Mouse (Mus musculus): Measurements from ENCODE around the gene Slc4a4. TPM values are rescaled to one million over a fixed set of nuclear protein-coding genes. Genes with fewer than 3 reads are reported as not detected.

Gene Slc4a4
- polyA plus RNA-seq (2014; fragmentation: Nextera tagmentation; extraction: Ambion mirVana), result 1.6 and 2.6 TPM in 2 replicates

GRCm38 (mm10) chr5:88886668-88887555 lies at the start of gene Slc4a4:
Gene Slc4a4 (plus strand): TSS chr5:88886818.
- Histone ChIP-seq H3K4me2 (replicated peaks; ENCODE audit: low read depth, low read length) (peak within 1 kb of the TSS; percentile 97), H3K9ac (ENCODE audit: low read depth, low read length) (peak within 1 kb of the TSS; percentile 66), H3K36me3 (ENCODE audit: control insufficient read depth, insufficient read depth, low read length) (no peaks in the 10 kb centered on the region), H3K9me3 (ENCODE audit: control insufficient read depth, low read length) (no peaks in the 10 kb centered on the region), H3K4me1 (replicated peaks; ENCODE audit: control insufficient read depth, insufficient read depth, low read length) (peaks cover 4% of the 10 kb centered on the region; the same call in 1 of the 2 replicates), H3K4me3 (ENCODE audit: low read depth, low read length) (peak within 1 kb of the TSS; percentile 89), H3K27ac (ENCODE audit: low read depth, low read length) (0 out of 2 replicates have a peak within 1 kb of the TSS, but pooled peaks have one; percentile 10), H3K27me3 (ENCODE audit: control insufficient read depth, insufficient read depth, low read length) (peaks cover 7% of the 10 kb centered on the region; the same call in 1 of the 2 replicates)
- 1% methylated on average over 39 of the region's 119 CpGs for whole genome bisulfite sequencing
- ATAC-seq (ENCODE audit: low FRiP score) (peak; percentile 88), DNase-seq (ENCODE audit: low spot score) (peak; percentile 73)

GRCm38 (mm10) chr5:88840080-88840798 lies 46.4 kb upstream of the Slc4a4 start:
- Histone ChIP-seq H3K4me1 (replicated peaks; ENCODE audit: control insufficient read depth, insufficient read depth, low read length) (no peaks in the 10 kb centered on the region), H3K4me2 (replicated peaks; ENCODE audit: low read depth, low read length) (no peak overlapping the region), H3K9ac (ENCODE audit: low read depth, low read length) (no peak overlapping the region), H3K27ac (ENCODE audit: low read depth, low read length) (no peak overlapping the region), H3K27me3 (ENCODE audit: control insufficient read depth, insufficient read depth, low read length) (no peaks in the 10 kb centered on the region), H3K9me3 (ENCODE audit: control insufficient read depth, low read length) (no peaks in the 10 kb centered on the region), H3K36me3 (ENCODE audit: control insufficient read depth, insufficient read depth, low read length) (no peaks in the 10 kb centered on the region), H3K4me3 (ENCODE audit: low read depth, low read length) (no peak overlapping the region)
- ATAC-seq (ENCODE audit: low FRiP score), result no peak
- 70% methylated on average over 5 of the region's 5 CpGs for WGBS
- DNase-seq (ENCODE audit: low spot score), result no peak

- WGBS, result 92% methylated on average over 3 of the region's 3 CpGs
- H3K4me1 ChIP-seq (replicated peaks; ENCODE audit: control insufficient read depth, insufficient read depth, low read length), result no peaks in the 10 kb centered on the region
- no peak overlapping the region for H3K4me2 ChIP-seq (replicated peaks; ENCODE audit: low read depth, low read length)
- no peaks in the 10 kb centered on the region for H3K36me3 ChIP-seq (ENCODE audit: control insufficient read depth, insufficient read depth, low read length)
- H3K9me3 ChIP-seq (ENCODE audit: control insufficient read depth, low read length), result no peaks in the 10 kb centered on the region
- H3K4me3 ChIP-seq (ENCODE audit: low read depth, low read length), result no peak overlapping the region
- no peaks in the 10 kb centered on the region for H3K27me3 ChIP-seq (ENCODE audit: control insufficient read depth, insufficient read depth, low read length)
- no peak overlapping the region for H3K9ac ChIP-seq (ENCODE audit: low read depth, low read length)
- ATAC-seq (ENCODE audit: low FRiP score) (no peak), DNase-seq (ENCODE audit: low spot score) (no peak)
- H3K27ac ChIP-seq (ENCODE audit: low read depth, low read length), result no peak overlapping the region
These were observed 29.3 kb upstream of the Slc4a4 start for GRCm38 (mm10) chr5:88857311-88857710.

- H3K4me3 ChIP-seq (ENCODE audit: low read depth, low read length), result no peak overlapping the region
- no peak for ATAC-seq (ENCODE audit: low FRiP score)
- H3K9me3 ChIP-seq (ENCODE audit: control insufficient read depth, low read length), result no peaks in the 10 kb centered on the region
- H3K27me3 ChIP-seq (ENCODE audit: control insufficient read depth, insufficient read depth, low read length), result no peaks in the 10 kb centered on the region
- H3K9ac ChIP-seq (ENCODE audit: low read depth, low read length), result no peak overlapping the region
- no peaks in the 10 kb centered on the region for H3K4me1 ChIP-seq (replicated peaks; ENCODE audit: control insufficient read depth, insufficient read depth, low read length)
- WGBS, result 95% methylated on average over 4 of the region's 4 CpGs
- no peak overlapping the region for H3K4me2 ChIP-seq (replicated peaks; ENCODE audit: low read depth, low read length)
- DNase-seq (ENCODE audit: low spot score), result no peak
- no peaks in the 10 kb centered on the region for H3K36me3 ChIP-seq (ENCODE audit: control insufficient read depth, insufficient read depth, low read length)
- no peak overlapping the region for H3K27ac ChIP-seq (ENCODE audit: low read depth, low read length)
These were observed 28.8 kb upstream of the Slc4a4 start for GRCm38 (mm10) chr5:88857801-88858200.

- H3K36me3 ChIP-seq (ENCODE audit: control insufficient read depth, insufficient read depth, low read length), result no peaks in the 10 kb centered on the region
- no peak overlapping the region for H3K9ac ChIP-seq (ENCODE audit: low read depth, low read length)
- H3K9me3 ChIP-seq (ENCODE audit: control insufficient read depth, low read length), result no peaks in the 10 kb centered on the region
- 88% methylated on average over 4 of the region's 4 CpGs for WGBS
- H3K27ac ChIP-seq (ENCODE audit: low read depth, low read length), result no peak overlapping the region
- H3K4me2 ChIP-seq (replicated peaks; ENCODE audit: low read depth, low read length), result no peak overlapping the region
- no peak overlapping the region for H3K4me3 ChIP-seq (ENCODE audit: low read depth, low read length)
- H3K4me1 ChIP-seq (replicated peaks; ENCODE audit: control insufficient read depth, insufficient read depth, low read length), result no peaks in the 10 kb centered on the region
- no peaks in the 10 kb centered on the region for H3K27me3 ChIP-seq (ENCODE audit: control insufficient read depth, insufficient read depth, low read length)
- ATAC-seq (ENCODE audit: low FRiP score) (no peak), DNase-seq (ENCODE audit: low spot score) (no peak)
These were observed 28.4 kb upstream of the Slc4a4 start for GRCm38 (mm10) chr5:88858226-88858625.

- DNase-seq (ENCODE audit: low spot score), result peak; percentile 35
- no peaks in the 10 kb centered on the region for H3K36me3 ChIP-seq (ENCODE audit: control insufficient read depth, insufficient read depth, low read length)
- no peaks in the 10 kb centered on the region for H3K27me3 ChIP-seq (ENCODE audit: control insufficient read depth, insufficient read depth, low read length)
- WGBS, result 69% methylated on average over 3 of the region's 3 CpGs
- H3K4me3 ChIP-seq (ENCODE audit: low read depth, low read length), result no peak overlapping the region
- H3K4me2 ChIP-seq (replicated peaks; ENCODE audit: low read depth, low read length), result no peak overlapping the region
- ATAC-seq (ENCODE audit: low FRiP score), result no peak
- no peaks in the 10 kb centered on the region for H3K9me3 ChIP-seq (ENCODE audit: control insufficient read depth, low read length)
- no peaks in the 10 kb centered on the region for H3K4me1 ChIP-seq (replicated peaks; ENCODE audit: control insufficient read depth, insufficient read depth, low read length)
- no peak overlapping the region for H3K9ac ChIP-seq (ENCODE audit: low read depth, low read length)
- H3K27ac ChIP-seq (ENCODE audit: low read depth, low read length), result no peak overlapping the region
These were observed 24.5 kb upstream of the Slc4a4 start for GRCm38 (mm10) chr5:88862163-88862562.

GRCm38 (mm10) chr5:88862794-88863193 lies 23.8 kb upstream of the Slc4a4 start:
- ATAC-seq (ENCODE audit: low FRiP score) (no peak), DNase-seq (ENCODE audit: low spot score) (no peak)
- H3K9me3 ChIP-seq (ENCODE audit: control insufficient read depth, low read length), result no peaks in the 10 kb centered on the region
- no peak overlapping the region for H3K4me2 ChIP-seq (replicated peaks; ENCODE audit: low read depth, low read length)
- no peaks in the 10 kb centered on the region for H3K27me3 ChIP-seq (ENCODE audit: control insufficient read depth, insufficient read depth, low read length)
- H3K36me3 ChIP-seq (ENCODE audit: control insufficient read depth, insufficient read depth, low read length), result no peaks in the 10 kb centered on the region
- 96% methylated on average over 2 of the region's 2 CpGs for WGBS
- H3K4me1 ChIP-seq (replicated peaks; ENCODE audit: control insufficient read depth, insufficient read depth, low read length), result no peaks in the 10 kb centered on the region
- H3K27ac ChIP-seq (ENCODE audit: low read depth, low read length), result no peak overlapping the region
- H3K9ac ChIP-seq (ENCODE audit: low read depth, low read length), result no peak overlapping the region
- no peak overlapping the region for H3K4me3 ChIP-seq (ENCODE audit: low read depth, low read length)

- H3K9ac ChIP-seq (ENCODE audit: low read depth, low read length), result no peak overlapping the region
- peaks cover 7% of the 10 kb centered on the region; the same call in 1 of the 2 replicates for H3K27me3 ChIP-seq (ENCODE audit: control insufficient read depth, insufficient read depth, low read length)
- H3K4me3 ChIP-seq (ENCODE audit: low read depth, low read length), result no peak overlapping the region
- WGBS, result 23% methylated on average over 3 of the region's 3 CpGs
- peaks cover 4% of the 10 kb centered on the region; the same call in 1 of the 2 replicates for H3K4me1 ChIP-seq (replicated peaks; ENCODE audit: control insufficient read depth, insufficient read depth, low read length)
- no peak overlapping the region for H3K4me2 ChIP-seq (replicated peaks; ENCODE audit: low read depth, low read length)
- no peak overlapping the region for H3K27ac ChIP-seq (ENCODE audit: low read depth, low read length)
- ATAC-seq (ENCODE audit: low FRiP score) (no peak), DNase-seq (ENCODE audit: low spot score) (peak; percentile 58)
- H3K9me3 ChIP-seq (ENCODE audit: control insufficient read depth, low read length), result no peaks in the 10 kb centered on the region
- no peaks in the 10 kb centered on the region for H3K36me3 ChIP-seq (ENCODE audit: control insufficient read depth, insufficient read depth, low read length)
These were observed 2.5 kb upstream of the Slc4a4 start for GRCm38 (mm10) chr5:88884101-88884500.
